Mouse (Mus musculus) C2C12 (cell line): Measurements from ENCODE around the gene Tectb. TPM values are rescaled to one million over a fixed set of nuclear protein-coding genes. Genes with fewer than 3 reads are reported as not detected.

Experiments used
- H3K27me3 ChIP-seq: one replicate; pipeline ENCODE4 v1.6.1; 2011; ENCODE audit not compliant: control insufficient read depth, insufficient read depth, insufficient read length
- H3K36me3 ChIP-seq: one replicate; pipeline ENCODE4 v1.6.1; 2011; ENCODE audit not compliant: control insufficient read depth, insufficient read depth
- H3K4me3 ChIP-seq: one replicate; pipeline ENCODE4 v1.5.1; 2011; ENCODE audit warnings: mild to moderate bottlenecking, control low read depth; ENCODE audit not compliant: poor library complexity, insufficient read depth, severe bottlenecking
- H3K79me2 ChIP-seq: one replicate; pipeline ENCODE4 v1.6.1; 2011; ENCODE audit not compliant: control insufficient read depth, insufficient read depth
- H3K79me3 ChIP-seq: one replicate; pipeline ENCODE4 v1.6.1; 2011; ENCODE audit warnings: low read depth, control low read depth
- H3ac ChIP-seq: one replicate; pipeline ENCODE3; 2011; ENCODE audit warnings: low read depth; ENCODE audit not compliant: control insufficient read depth, insufficient read length
- CEBPB ChIP-seq: IDR thresholded peaks from one replicate; pipeline ENCODE4 v1.6.1; 2011; ENCODE audit warnings: low read depth, mild to moderate bottlenecking, control low read depth, moderate library complexity
- CTCF ChIP-seq: IDR thresholded peaks from one replicate; pipeline ENCODE4 v1.5.1; 2011; ENCODE audit not compliant: control insufficient read depth, insufficient read depth, insufficient read length
- FOSL1 ChIP-seq: IDR thresholded peaks from one replicate; pipeline ENCODE4 v1.8.0; 2011; ENCODE audit warnings: mild to moderate bottlenecking, low read length; ENCODE audit not compliant: poor library complexity, insufficient read depth, severe bottlenecking
- MAX ChIP-seq: IDR thresholded peaks from one replicate; pipeline ENCODE4 v1.6.1; 2011; ENCODE audit warnings: mild to moderate bottlenecking, control low read depth
- MYOD1 ChIP-seq: IDR thresholded peaks from one replicate; pipeline ENCODE4 v1.6.1; 2011; ENCODE audit warnings: low read depth; ENCODE audit not compliant: control insufficient read depth, insufficient read length
- MYOG ChIP-seq: IDR thresholded peaks from one replicate; pipeline ENCODE4 v1.6.1; 2011; ENCODE audit not compliant: control insufficient read depth, insufficient read length; ENCODE audit errors: extremely low read depth
- USF1 ChIP-seq: IDR thresholded peaks from one replicate; pipeline ENCODE4 v1.6.1; 2011; ENCODE audit warnings: low read depth, mild to moderate bottlenecking, control low read depth, moderate library complexity
- polyA plus RNA-seq: library from polyadenylated mRNA; unstranded; fragments of >200 nt; fragmentation: generic; extraction: Trizol; gene quantifications from one replicate; pipeline ENCODE4 v1.2.1, GENCODE M21; 2012; ENCODE audit warnings: missing spikeins

Tectb gene
- polyA plus RNA-seq, 1 experiment = not detected

DNA sequence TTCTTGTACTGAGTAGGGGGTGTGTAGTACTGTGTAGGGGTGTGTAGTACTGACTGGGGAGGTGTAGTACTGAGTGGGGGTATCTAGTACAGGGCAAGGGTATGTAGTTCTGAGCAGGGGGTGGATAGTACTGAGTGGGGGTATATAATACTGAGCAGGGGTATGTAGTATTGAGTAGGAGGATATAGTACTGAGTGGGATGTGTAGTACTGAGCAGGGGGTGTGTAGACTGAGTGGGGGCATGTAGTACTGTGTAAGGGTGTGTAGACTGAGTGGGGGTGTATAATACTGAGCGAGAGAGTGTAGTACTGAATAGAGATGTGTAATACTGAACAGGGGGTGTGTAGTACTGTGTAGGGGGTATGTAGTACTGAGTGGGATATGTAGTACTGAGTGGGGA, 31.2 kb downstream of the Tectb start:
- Histone ChIP-seq H3K79me2 (no peaks in the 10 kb centered on the region), H3K4me3 (no peak overlapping the region), H3ac (no peak overlapping the region), H3K27me3 (peaks cover 20% of the 10 kb centered on the region), H3K79me3 (no peaks in the 10 kb centered on the region), H3K36me3 (no peaks in the 10 kb centered on the region)
- TF ChIP-seq MYOG = no peak

DNA sequence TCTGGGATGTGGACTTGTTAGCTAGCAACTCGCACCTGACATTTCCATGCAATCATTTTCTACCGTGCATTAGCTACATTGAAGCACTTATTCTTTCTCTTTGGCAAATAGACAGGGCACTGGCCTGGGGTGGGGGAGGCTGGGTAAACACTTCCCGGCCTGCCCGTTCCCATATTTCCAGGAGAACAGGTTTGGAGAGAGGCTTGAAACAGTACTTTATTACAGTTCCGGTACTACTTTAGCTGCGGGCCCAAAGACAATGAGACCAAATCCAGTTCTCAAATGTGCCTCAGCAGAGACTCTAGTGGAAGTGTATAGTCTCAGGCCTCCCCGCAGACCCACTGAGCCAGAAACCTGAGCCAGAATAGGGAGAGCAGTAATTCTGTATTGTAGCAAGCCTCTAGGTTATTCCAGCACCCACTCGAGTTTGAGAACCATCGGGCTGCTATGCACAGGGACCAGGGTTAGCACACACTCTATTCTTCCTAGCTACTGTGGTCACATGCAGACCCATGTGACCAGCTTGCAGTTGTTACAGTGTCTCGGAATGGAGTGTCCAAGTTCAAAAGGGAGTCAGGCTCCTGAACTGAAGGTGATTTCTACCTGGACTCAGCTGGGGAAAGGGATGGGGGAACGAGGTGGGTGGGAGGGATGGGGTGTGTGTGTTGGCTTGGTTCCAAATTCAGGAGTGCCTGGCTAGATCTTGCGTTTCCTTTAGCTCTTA, 33.2 kb downstream of the Tectb start:
- no peak overlapping the region for H3K4me3 ChIP-seq
- no peak overlapping the region for H3ac ChIP-seq
- no peaks in the 10 kb centered on the region for H3K79me2 ChIP-seq
- H3K79me3 ChIP-seq = no peaks in the 10 kb centered on the region
- TF ChIP-seq MAX = no peak
- TF ChIP-seq CTCF = no peak
- TF ChIP-seq CEBPB = no peak
- TF ChIP-seq FOSL1 = no peak
- peak; percentile 19 for TF ChIP-seq USF1
- no peak for TF ChIP-seq MYOD1
- peaks cover 14% of the 10 kb centered on the region for H3K27me3 ChIP-seq
- H3K36me3 ChIP-seq = no peaks in the 10 kb centered on the region

DNA sequence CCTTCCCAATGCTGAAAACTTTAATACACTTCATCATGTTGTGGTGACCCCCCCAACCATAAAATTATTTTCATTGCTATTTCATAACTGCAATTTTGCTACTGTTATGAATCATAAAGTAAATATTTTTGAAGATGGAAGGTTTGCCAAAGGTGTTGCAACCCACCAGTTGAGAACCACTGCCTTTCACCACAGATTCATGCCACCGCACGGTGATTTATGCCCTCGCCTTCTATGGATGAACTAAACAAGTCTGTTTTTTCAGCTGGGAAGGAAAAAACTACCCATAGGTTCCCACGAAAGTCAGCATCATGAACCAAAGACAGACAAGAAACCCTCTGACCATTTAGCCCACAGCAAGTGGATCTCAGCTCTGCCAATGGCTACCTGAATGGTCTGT, 36.3 kb downstream of the Tectb start:
- H3K4me3 ChIP-seq = no peak overlapping the region
- H3K27me3 ChIP-seq = peaks cover 4% of the 10 kb centered on the region
- H3K36me3 ChIP-seq = no peaks in the 10 kb centered on the region
- no peaks in the 10 kb centered on the region for H3K79me3 ChIP-seq
- no peak overlapping the region for H3ac ChIP-seq
- no peaks in the 10 kb centered on the region for H3K79me2 ChIP-seq
- TF ChIP-seq MYOD1 = peak; percentile 33
- TF ChIP-seq MYOG = no peak
- no peak for TF ChIP-seq USF1
- TF ChIP-seq FOSL1 = peak; percentile 74
- TF ChIP-seq CEBPB = peak; percentile 96
- no peak for TF ChIP-seq MAX
- no peak for TF ChIP-seq CTCF

DNA sequence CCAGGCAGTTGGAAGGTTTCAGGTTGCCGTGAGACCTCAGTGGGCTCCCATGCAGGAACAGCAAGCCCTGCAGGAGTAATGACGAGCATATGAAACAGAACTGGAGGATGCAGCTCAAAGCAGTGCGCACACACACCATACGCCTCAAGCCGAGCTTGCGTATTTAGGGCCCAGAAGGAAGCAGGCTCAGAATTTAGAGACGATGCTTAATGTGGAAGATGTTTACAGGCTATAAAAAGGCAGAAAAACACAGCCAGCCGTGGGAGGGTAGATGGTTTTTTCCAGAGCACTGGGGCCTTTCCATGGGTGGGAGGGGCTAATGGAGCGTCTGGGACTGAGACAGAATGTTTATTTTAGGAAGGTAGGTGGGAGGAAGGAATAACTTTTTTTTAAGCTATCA, 36.8 kb downstream of the Tectb start:
- no peaks in the 10 kb centered on the region for H3K36me3 ChIP-seq
- no peaks in the 10 kb centered on the region for H3K79me3 ChIP-seq
- no peak overlapping the region for H3K4me3 ChIP-seq
- no peak overlapping the region for H3ac ChIP-seq
- H3K79me2 ChIP-seq = no peaks in the 10 kb centered on the region
- TF ChIP-seq CTCF = no peak
- TF ChIP-seq MYOG = no peak
- no peak for TF ChIP-seq FOSL1
- peaks cover 4% of the 10 kb centered on the region for H3K27me3 ChIP-seq

DNA sequence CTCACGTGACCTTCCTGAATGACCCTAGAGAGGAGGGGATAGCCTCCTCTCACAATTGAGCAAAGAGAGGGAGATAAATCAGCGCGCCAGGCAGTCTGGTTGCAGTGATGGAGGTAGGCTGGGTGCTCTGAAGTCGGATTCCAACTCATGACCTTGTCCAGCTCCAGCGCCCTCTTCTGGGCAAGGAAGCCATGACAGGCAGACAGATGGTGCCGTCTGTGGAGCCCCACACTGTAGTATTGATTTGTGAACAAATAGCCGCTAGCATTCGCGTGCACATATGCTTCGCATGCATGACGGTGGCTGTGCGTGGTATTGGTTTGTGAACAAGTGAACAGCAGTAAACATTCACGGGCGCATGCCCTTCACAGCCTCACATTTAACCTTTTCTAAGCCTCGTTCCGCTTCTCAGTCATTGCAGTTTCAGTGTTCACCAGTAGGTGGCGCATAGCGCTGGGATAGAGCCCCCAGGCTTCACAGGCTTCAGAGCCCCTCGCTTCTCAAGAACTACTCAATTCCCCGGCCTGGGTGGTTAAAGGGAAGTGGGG, 37.7 kb downstream of the Tectb start:
- Histone ChIP-seq H3K79me3 (no peaks in the 10 kb centered on the region), H3K36me3 (no peaks in the 10 kb centered on the region), H3K27me3 (peaks cover 4% of the 10 kb centered on the region), H3ac (no peak overlapping the region), H3K4me3 (no peak overlapping the region), H3K79me2 (no peaks in the 10 kb centered on the region)
- TF ChIP-seq CTCF = peak; percentile 56
- no peak for TF ChIP-seq CEBPB

DNA sequence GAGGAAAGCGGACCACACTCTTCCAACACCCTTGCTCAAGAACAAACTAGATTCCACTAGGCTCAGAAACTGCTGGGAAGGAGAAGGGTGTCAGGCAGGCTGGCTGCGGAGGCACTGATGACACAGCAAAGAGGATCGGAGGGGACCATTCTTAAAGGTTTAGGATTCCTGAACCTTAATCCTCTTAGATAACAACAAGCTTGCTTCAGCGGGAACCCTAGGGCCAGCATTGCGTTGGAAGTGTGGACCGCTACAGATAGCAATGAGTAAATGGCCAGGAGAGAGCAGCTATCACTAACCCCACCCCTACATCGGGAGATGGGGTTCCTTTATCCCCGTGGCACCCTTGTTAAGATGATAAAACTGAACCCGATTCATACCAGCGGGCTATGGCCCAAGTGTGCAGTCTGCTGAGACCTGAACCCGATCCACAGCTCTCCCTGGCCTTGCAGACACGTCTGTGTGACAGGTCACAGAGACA, 38.2 kb downstream of the Tectb start:
- no peak for TF ChIP-seq USF1
- TF ChIP-seq FOSL1 = no peak
- TF ChIP-seq MAX = no peak
- no peak for TF ChIP-seq MYOD1
- TF ChIP-seq CEBPB = no peak
- no peak for TF ChIP-seq CTCF
- no peak for TF ChIP-seq MYOG
- H3K36me3 ChIP-seq = no peaks in the 10 kb centered on the region
- H3ac ChIP-seq = no peak overlapping the region
- peaks cover 4% of the 10 kb centered on the region for H3K27me3 ChIP-seq
- H3K79me3 ChIP-seq = no peaks in the 10 kb centered on the region
- H3K4me3 ChIP-seq = no peak overlapping the region
- H3K79me2 ChIP-seq = no peaks in the 10 kb centered on the region
